Comparison of ENCODE assay signal across 23 mouse cellular contexts in the genomic region with DNA sequence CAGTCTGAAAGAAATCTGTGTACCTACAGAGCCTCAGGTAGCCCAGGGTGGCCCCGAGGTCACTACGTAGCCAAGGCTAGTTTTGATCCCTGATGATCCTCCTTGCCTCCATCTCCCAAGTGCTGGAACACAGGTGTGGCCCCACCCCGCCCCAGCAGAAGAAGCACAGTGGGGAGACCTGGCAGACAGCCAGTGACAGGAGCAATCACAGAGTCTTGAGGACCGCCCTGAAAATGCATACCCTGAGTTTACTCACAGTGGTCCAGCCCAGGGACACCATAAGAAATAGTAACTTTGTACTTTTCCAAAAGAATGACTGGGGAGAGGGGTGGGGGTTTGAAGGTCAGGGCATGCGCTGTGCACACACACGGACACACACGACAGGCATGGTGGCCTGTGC. TPM values are rescaled to one million over a fixed set of nuclear protein-coding genes. Genes with fewer than 3 reads are reported as not detected.
DNase-seq lines count a peak whose midpoint lies in the region; ATAC-seq and TF ChIP-seq lines count a peak whose summit lies in the region.
"Had no signal": no experiment of that assay in that cellular context is flagged by ENCODE, and none has a peak within 500 bp of the region (broad histone marks: within the 10 kb centered on the region; RNA-seq: fewer than 3 reads in every experiment).

No protein-coding gene starts in this region.

- no peak overlapping the region for H3K9ac ChIP-seq in midbrain, embryonic 16.5 days (ENCODE audit: low read depth, low read length)
- H3K9ac ChIP-seq: forebrain, embryonic 13.5 days; hindbrain, embryonic 12.5 days; hindbrain, embryonic 15.5 days had no signal

- H3K4me1 ChIP-seq in E14TG2a.4 (replicated peaks; ENCODE audit: low read depth, low read length), result peaks cover 96% of the 10 kb centered on the region
- H3K4me1 ChIP-seq in midbrain, embryonic 16.5 days (ENCODE audit: control insufficient read depth, insufficient read depth, low read length), result no peaks in the 10 kb centered on the region
- H3K4me1 ChIP-seq: forebrain, embryonic 13.5 days; hindbrain, embryonic 12.5 days; hindbrain, embryonic 15.5 days had no signal

- no peaks in the 10 kb centered on the region for H3K9me3 ChIP-seq in E14TG2a.4 (ENCODE audit: low read length)
- no peaks in the 10 kb centered on the region for H3K9me3 ChIP-seq in midbrain, embryonic 16.5 days (replicated peaks; ENCODE audit: control insufficient read depth, low read length, poor library complexity, severe bottlenecking)
- H3K9me3 ChIP-seq: forebrain, embryonic 10.5 days; forebrain, embryonic 13.5 days; G1E; hindbrain, embryonic 12.5 days; hindbrain, embryonic 15.5 days had no signal

- no peaks in the 10 kb centered on the region for H3K27me3 ChIP-seq in E14TG2a.4 (ENCODE audit: insufficient read depth, low read length)
- H3K27me3 ChIP-seq in midbrain, embryonic 16.5 days (ENCODE audit: control insufficient read depth, insufficient read depth, low read depth, low read length), result no peaks in the 10 kb centered on the region
- H3K27me3 ChIP-seq: forebrain, embryonic 13.5 days; hindbrain, embryonic 12.5 days; hindbrain, embryonic 15.5 days; Patski had no signal

- 95% methylated on average over 7 of the region's 7 CpGs for WGBS in midbrain, embryonic 16.5 days

- ATAC-seq in midbrain, embryonic 16.5 days, result no peak
- ATAC-seq: CD4-positive, CD25-positive, alpha-beta regulatory T cell, adult 4 months; forebrain, embryonic 13.5 days; forebrain, embryonic 16.5 days; intestine, postnatal 0 days; Patski had no signal

- H3K36me3 ChIP-seq in E14TG2a.4 (ENCODE audit: insufficient read depth, low read length), result peaks cover 61% of the 10 kb centered on the region
- H3K36me3 ChIP-seq in midbrain, embryonic 16.5 days (ENCODE audit: control insufficient read depth, insufficient read depth, low read length), result peaks cover 46% of the 10 kb centered on the region

- DNase-seq in cerebellum, adult 18-20 months, result peak; percentile 30 to 34
- no peak for DNase-seq in cerebellum, adult 8-10 months
- DNase-seq in ES-CJ7 (ENCODE audit: low read depth, low spot score), result peak; percentile 58
- DNase-seq in cerebellum, adult 9-11 months, result peak; percentile 29
- DNase-seq in right cerebral cortex, postnatal 25 days, result no peak
- DNase-seq: adrenal gland, adult 2 months; adrenal gland, postnatal 14 days; gastrocnemius, postnatal 10 days; gastrocnemius, postnatal 36 days; kidney, adult 2 months had no signal

- H3K27ac ChIP-seq in midbrain, embryonic 16.5 days (ENCODE audit: low read length), result no peak overlapping the region
- H3K27ac ChIP-seq: forebrain, embryonic 10.5 days; forebrain, embryonic 13.5 days; hindbrain, embryonic 12.5 days; hindbrain, embryonic 15.5 days had no signal

- no peak for TF ChIP-seq CTCF in E14TG2a.4 (conservative IDR thresholded peaks at IDR 0.05; ENCODE audit: low read length)

- H3K4me3 ChIP-seq in E14TG2a.4 (replicated peaks; ENCODE audit: low read length), result 0 out of 2 replicates have a peak overlapping the region, but pooled peaks have one; percentile 13
- H3K4me3 ChIP-seq in midbrain, embryonic 16.5 days (ENCODE audit: low read depth, low read length), result no peak overlapping the region
- H3K4me3 ChIP-seq: forebrain, embryonic 10.5 days; forebrain, embryonic 13.5 days; hindbrain, embryonic 12.5 days; hindbrain, embryonic 15.5 days had no signal

- no peak overlapping the region for H3K4me2 ChIP-seq in midbrain, embryonic 16.5 days (ENCODE audit: low read length)
- H3K4me2 ChIP-seq: forebrain, embryonic 13.5 days; heart, embryonic 11.5 days; hindbrain, embryonic 12.5 days; hindbrain, embryonic 15.5 days had no signal

RNA-seq across cellular contexts. Expression of a gene that starts 37.7 kb away (rescaled TPM):
- 9.5 and 10.9 TPM in 2 replicates for polyA plus RNA-seq in midbrain, embryonic 16.5 days (2015; fragmentation: Nextera tagmentation; extraction: Ambion mirVana)

RNA-seq across cellular contexts. Expression of a gene that starts 38.2 kb away (rescaled TPM):
- polyA plus RNA-seq in midbrain, embryonic 16.5 days (2015; fragmentation: Nextera tagmentation; extraction: Ambion mirVana), result 78.4 and 84.2 TPM in 2 replicates

RNA-seq across cellular contexts. Expression of a gene that starts 48.2 kb away (rescaled TPM):
- 48.1 and 53.7 TPM in 2 replicates for polyA plus RNA-seq in midbrain, embryonic 16.5 days (2015; fragmentation: Nextera tagmentation; extraction: Ambion mirVana)

RNA-seq across cellular contexts. Expression of a gene that starts 57.1 kb away (rescaled TPM):
- polyA plus RNA-seq in midbrain, embryonic 16.5 days (2015; fragmentation: Nextera tagmentation; extraction: Ambion mirVana), result not detected in 2 replicates
- polyA plus RNA-seq: adrenal gland, adult 2 months; forebrain, embryonic 16.5 days; heart, postnatal 0 days had no signal

Comparison
In these comparisons a context has a peak if more than half of its experiments do, and no peak if none do; other contexts are left out.
1. DNase-seq: peak in cerebellum, adult 18-20 months (2 of 2), ES-CJ7 (single experiment) and cerebellum, adult 9-11 months (single experiment); none in cerebellum, adult 8-10 months (single experiment) and right cerebral cortex, postnatal 25 days (single experiment).